Mouse (Mus musculus) left cerebral cortex, postnatal 4 days (tissue): ENCODE data around the gene Cenpc1. TPM values are rescaled to one million over a fixed set of nuclear protein-coding genes. Genes with fewer than 3 reads are reported as not detected.
A peak's percentile ranks its signal among the peaks of the same experiment; 100 is the strongest.

Source experiments
- DNase-seq: peaks from one replicate; pipeline ENCODE4 v3.0.0-alpha.2; 2022
- intact Hi-C: fragments of 180-260 bp; cut with DNase I; formaldehyde crosslinking; loops from one replicate; pipeline ENCODE4 v1.15.1; 2025
- total RNA-seq, 2 experiments: library from RNA; stranded (reverse); gene quantifications; 2 replicates each; pipeline ENCODE4 v1.2.3; 2021

Gene Cenpc1
- total RNA-seq, 2 experiments from 2014 or later = 34.3 to 36.2 TPM

DNA sequence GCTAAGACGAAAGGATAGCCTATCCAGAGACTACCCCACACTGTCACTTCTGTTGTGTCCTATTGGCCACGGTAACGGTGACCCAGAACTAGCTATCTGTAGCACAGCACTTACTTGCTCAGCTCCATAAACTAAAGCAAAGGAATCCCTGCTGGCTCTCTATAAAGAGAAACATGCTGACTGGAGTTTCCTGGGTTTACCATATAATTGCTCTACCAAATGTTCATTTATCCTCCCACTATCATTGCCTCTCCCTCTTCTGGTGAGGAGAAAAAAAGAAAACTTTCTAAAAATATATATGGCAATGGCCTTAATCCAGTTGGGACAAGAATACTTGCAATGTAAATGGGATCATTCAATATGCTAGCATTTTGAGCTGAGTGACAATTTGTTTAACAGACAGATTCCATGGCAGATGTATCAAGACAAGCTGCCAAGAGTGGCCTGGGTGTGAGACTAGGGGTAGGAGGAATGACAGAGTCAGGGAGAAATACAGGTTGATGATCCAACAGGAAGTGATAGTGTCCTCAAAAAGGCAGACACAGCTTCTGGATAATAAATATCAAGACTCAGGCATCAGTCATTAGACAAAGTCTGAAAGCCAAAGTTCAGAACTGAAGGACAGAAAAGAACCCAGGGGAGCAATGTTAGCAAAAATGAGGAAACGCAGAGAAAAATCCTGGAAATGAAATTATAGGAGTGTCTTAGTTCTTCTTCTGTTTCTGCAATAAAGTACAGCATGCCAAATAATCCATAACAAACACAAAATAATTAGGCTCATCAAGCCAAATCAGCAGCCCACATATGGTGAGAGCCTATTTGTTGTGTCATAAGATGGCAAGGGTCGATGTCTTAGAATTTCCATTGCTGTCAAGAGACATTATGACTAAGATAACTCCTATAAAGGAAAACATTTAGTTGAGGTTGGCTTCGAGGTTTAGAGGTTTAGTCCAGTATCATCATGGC, 68.6 kb downstream of the Cenpc1 start:
- no peak for DNase-seq
- intact Hi-C loops = no loop called here

DNA sequence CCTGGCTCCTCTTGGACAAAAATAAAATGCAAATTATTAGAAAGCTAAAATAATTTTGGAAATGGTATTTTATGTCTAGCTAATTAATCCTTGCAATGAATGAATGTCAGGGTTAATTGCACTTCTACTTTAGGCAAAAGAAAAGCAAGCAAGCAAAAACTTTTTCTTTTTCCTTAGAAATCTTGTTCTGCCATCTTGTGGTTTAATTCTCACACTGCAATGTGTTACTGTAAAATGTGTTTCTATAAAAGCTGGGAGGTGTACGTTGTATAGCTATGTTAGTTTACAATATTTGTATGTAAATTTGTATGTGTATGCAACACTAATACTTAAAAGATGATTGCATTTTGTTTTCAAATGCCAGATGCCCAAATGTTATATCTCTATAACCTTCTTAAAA, 70.8 kb downstream of the Cenpc1 start:
- DNase-seq = no peak
- intact Hi-C loops = no loop called here

GRCm38 (mm10) chr5:85992805-85993721, 72.3 kb downstream of the Cenpc1 start:
- DNase-seq = no peak
- intact Hi-C loops = no loop called here

- DNase-seq = peak; percentile 4
- intact Hi-C loops = no loop called here
Measured at GRCm38 (mm10) chr5:85992055-85992454, 73.3 kb downstream of the Cenpc1 start.

DNA sequence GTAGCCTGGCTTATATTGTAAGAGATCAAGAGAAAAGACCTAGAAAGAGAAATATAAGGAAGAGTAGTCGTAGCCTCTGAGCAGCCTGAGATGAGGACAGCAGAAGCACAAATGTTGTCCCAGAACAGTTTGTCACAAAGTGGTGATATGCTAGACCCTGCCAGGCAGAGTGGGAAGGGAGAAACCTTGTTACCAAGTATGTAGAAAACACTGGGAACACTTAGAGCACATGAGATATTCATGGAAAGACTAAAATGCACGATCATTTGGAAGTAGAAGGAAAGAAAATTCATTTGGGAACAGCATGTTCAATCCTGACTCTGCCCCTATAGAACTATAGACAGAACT, 77.9 kb downstream of the Cenpc1 start:
- intact Hi-C loops = no loop called here
- no peak for DNase-seq

DNA sequence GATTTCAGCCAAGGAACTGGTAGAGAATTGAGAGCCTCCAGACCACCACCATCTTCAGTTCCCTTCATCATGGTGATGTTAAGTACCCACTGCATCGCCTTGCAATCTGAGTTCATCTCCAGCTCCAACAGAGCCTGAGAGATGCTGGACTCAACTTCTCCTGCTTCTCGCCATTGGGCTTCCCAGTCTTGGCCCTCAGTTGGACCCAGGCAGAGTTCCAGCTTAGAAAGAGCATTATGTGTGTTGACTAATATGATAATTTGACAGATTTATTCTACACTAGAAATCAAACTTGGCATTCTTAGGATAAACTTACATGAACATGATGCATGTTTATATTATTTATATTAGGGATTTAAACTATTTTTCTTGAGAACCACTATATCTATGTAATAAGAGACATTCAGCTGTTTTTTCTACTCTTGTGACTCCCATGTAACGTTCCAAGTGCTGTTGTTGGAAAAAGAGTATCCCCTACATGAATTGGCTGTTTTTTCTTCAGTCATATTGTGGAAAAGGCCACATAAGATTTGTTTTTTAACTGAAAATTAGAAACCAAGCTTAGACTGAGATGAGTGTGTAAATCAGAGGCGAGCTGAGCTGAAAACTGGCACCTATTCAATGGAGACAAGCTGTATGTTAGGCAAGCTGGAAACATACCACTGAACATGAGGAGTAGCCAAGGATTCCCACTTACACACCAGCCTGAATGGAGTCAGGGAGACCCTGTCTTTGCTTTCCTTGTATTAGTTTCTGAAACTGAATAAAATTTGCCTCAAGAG, 78.5 kb downstream of the Cenpc1 start:
- intact Hi-C loops = no loop called here
- no peak for DNase-seq

DNA sequence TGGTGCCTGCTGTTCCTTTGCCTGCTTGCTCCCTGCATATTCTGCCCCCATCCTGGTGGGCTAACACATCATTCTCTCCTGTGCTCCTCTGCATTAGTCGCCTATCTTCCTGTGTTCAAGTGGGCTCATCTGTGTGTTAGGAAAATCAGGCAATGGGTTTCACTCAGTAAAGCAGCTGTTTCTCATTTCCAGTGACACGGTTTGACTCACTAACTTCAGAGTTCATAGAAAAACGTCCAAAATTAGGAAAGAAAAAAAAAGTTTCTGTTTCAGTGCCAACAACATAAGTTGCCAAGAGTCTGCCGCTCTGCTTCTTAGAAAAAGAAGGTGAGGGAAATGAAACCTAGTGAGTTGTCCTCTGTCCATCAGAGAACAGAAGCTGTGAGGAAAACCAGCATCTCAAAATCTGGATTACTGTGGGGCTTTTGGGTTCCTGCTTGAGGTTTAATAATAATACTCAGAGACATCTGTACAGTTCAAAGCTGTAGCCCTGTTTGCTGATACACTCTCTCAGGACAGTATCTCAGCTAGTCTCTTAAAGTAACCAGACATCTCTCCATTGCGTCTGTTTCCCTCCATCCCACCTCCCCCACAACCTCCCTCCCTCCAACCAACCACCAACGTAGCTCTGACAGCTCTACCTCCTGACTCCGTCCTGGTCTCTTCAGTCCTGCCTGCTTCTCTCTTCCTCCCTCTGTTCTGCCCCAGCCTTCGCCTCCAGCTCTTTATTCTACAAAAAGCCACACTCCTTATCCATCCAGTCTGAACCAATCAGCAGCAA, 87.5 kb downstream of the Cenpc1 start:
- DNase-seq = no peak
- intact Hi-C loops = no loop called here

DNA sequence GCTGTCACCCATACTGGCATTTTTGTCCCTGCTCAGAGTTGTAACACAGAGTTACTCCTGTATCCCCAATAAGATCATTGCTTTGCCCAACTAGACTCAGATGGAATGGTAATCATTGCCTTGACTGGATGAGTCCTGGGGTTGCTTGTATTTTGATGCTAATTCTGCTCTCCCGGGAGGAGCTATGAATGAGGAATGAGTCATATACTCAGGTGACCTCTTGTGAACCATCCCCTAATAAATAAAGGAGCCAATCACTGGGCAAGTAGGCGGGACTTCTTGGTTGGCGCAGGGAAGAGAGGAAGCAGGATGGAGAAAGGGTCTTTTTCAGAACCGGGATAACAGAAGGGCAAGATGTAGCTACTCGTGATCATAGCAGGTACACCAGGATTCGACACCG, 102.6 kb downstream of the Cenpc1 start:
- intact Hi-C loops = no loop called here
- DNase-seq = no peak

Other genes with a start within 250 kb of the Cenpc1 start
- not detected for gene Stap1, start 6.2 kb upstream of the Cenpc1 start, total RNA-seq
- gene Uba6, start 107.2 kb upstream of the Cenpc1 start, total RNA-seq = 10 to 100 TPM; 19.1 to 23.7 TPM
- not detected for gene Gnrhr, start 132.3 kb upstream of the Cenpc1 start, total RNA-seq
- gene Tmprss11c, start 223.7 kb upstream of the Cenpc1 start, total RNA-seq = not detected